Mouse (Mus musculus): ENCODE measurements at regions not wholly inside any gene's neighbourhood (a gene's known extent, or its start where the extent isn't known, plus 50 kb on each side); places are given as distances from the start of the nearest gene placed in this dataset.

DNA sequence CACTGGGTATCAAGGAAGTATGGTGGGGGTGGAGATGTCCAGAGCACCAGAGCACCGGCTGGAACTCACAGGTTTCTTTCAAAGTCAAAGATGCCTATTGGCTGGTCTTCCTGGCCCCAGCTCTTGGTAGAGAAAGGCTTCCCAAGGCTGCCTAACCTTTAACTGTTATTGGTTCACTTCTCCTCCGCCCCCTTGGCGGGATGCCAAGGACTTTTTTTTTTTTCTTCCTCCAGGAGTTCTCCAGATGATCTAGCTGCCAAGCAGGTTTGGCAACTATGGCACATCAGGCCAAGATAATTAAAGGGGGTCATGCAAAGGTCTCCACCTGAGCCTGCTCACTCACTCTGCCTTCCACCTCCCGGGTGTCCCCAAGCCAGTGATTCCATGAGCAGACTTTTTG is 67.5 kb downstream of the Sc5d start:
- peak; percentile 87 for DNase-seq (ENCODE audit: low spot score)

DNA sequence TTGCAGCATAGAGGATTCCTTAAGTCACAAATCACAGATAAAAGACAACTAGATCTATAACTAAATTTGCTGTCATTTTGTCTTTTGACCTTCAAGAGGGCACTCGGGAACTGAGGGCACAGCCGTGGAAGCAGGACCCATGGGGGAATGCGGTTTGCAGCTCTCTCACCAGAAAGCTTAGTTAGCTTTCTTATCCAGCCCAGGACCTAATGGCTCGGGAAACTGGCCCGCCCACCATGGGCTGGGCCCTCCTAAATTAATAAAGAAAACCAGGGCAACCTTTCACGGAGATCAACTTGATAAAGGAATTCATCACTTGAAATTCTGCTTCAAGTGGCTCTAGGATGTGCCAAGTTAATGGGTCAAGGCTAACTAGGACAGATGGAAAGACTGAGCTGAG is 67.9 kb downstream of the Sc5d start:
- no peak for DNase-seq (ENCODE audit: low spot score)

GRCm38 (mm10) chr9:42195651-42196050 is 68.4 kb downstream of the Sc5d start:
- DNase-seq (ENCODE audit: low spot score): peak; percentile 22

GRCm38 (mm10) chr9:42194939-42195338 is 69.1 kb downstream of the Sc5d start:
- DNase-seq (ENCODE audit: low spot score): peak; percentile 31

- no peak for DNase-seq (ENCODE audit: low spot score)
Measured at GRCm38 (mm10) chr9:42194176-42194575, 69.9 kb downstream of the Sc5d start.

GRCm38 (mm10) chr9:42192967-42193733 is 69.1 kb upstream of the Sorl1 start:
- DNase-seq (ENCODE audit: low spot score): no peak

DNA sequence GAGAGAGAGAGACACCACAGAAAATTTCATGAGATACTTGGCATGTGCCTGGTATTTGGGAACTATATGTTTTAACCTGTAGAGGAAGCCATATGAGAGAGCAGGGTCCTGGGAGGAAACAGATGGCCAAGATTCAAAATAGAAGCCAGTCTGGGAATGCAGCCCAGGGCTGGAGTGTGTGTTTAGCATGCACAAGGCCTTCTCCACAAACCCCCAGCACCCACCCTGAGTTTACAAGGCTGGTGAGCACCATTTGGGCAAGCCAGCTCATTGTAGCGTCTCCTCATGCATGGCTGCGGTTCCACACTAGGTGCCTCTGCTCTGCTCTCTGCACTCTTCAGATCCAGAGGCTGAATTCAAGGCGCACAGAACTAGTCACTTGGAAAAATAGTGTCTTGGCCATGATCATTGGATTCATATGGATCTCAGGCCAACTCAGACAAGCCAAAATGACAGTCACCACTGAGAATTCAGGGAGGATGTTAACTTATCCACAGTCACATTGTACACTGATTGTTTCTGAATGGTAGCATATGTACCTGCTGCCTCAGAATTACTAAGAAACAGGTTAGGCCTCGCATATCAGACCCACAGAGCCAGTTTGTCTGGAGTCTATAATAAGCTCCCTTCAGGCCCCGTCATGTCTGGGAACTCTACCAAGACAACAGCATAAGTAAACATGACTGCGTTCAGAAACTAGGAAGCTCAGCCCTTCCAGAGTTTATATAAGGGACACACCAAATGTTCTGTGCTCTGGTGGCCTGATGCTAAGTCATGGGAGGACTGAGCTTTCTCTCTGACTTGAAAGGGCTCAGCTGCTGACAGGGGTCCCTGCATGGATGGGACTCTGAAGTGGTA is 63.5 kb upstream of the Sorl1 start:
- peak; percentile 85 for DNase-seq (ENCODE audit: low spot score)

DNA sequence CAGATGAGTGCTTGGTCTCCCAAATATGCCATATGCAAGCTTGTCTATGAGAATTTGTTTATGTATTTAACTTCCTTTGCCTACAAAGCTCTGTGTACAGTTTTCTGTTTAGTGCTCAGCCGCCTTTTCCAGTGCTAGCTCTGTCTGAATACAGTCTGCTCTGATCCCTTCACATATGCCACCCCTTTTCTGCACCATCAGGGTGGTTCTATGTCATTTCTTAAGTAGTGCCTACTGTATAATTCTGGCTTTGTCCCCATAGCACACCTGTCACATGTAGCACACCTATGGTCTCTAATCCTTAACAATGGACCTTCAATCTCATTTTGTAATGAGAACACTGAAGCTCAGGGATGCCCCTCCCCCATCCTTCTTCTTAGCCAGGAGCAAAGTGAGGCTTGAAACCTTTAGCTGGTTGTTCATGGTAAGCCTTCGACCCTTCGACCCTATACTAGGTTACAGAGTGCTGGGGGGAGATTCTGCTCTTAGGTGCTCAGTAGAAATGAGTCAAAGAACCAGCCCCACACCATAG is 60.1 kb upstream of the Sorl1 start:
- no peak for DNase-seq (ENCODE audit: low spot score)

DNA sequence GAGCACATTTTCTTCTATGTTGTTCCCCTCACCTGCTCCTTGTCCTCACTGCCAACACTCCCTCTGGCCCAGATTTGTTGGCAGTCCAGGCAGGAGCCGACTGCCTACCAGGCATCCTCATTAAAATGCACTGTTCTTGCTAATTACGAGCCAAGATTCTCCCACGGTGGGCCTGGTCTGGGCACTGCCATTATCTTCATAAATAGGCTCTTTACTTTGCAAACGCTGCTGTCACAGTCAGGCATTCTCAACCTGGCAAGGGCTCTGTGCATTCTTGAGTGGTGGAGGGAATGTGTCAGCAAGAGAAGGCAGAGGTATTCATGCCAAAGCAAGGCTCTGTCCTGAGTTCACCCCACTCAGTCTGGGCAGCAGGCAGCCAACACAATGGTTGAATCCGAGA is 59.4 kb upstream of the Sorl1 start:
- DNase-seq (ENCODE audit: low spot score): peak; percentile 72

GRCm38 (mm10) chr9:42182400-42182799 is 58.3 kb upstream of the Sorl1 start:
- no peak for DNase-seq (ENCODE audit: low spot score)

DNA sequence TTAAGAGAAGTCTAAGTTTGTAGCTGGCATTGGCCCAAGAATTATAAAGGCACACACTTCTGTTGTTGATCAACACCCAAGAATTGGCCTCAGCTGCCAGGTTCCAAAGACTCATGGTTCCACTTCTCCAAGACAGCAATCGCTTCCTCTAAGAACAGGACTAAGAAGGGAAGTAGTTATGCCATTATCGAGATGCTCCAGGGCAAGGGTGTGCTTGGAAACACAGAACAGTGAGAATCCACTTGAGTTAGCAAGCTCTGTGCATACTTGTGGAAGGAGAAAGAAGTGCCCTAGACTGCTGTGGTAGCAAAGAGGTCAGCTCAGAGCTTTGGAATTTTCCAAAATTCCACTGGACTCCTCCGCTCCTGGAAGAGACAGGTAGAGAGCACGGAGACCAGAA is 56.1 kb upstream of the Sorl1 start:
- peak; percentile 82 for DNase-seq (ENCODE audit: low spot score)

DNA sequence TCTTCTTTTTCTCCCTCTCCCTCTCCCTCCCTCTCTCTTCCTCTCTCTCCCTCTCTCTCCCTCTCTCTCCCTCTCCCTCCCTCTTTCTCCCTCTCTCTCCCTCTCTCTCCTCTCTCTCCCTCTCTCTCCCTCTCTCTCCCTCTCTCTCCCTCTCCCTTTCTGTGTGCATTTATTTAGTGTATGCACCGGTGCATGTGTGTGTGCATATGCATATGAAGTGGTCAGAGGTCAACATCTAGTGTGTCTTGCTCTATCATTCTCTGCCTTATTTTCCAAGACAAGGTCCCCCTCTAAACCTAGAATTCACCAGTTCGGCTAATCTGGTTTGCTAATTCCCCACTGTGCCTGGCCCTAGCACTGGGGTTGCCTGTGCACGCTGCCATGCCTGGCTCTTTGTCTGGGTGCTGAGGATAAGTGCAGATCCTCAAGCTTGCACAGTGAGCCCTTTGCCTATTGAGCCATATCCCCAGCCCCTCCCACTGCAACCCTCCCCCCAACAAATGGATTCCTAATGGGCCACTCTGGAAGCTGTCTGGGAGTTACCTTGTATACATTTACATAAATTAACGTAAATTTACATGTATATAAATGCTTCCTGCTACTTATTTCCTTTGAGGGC is 54.8 kb upstream of the Sorl1 start:
- no peak for DNase-seq (ENCODE audit: low spot score)

DNA sequence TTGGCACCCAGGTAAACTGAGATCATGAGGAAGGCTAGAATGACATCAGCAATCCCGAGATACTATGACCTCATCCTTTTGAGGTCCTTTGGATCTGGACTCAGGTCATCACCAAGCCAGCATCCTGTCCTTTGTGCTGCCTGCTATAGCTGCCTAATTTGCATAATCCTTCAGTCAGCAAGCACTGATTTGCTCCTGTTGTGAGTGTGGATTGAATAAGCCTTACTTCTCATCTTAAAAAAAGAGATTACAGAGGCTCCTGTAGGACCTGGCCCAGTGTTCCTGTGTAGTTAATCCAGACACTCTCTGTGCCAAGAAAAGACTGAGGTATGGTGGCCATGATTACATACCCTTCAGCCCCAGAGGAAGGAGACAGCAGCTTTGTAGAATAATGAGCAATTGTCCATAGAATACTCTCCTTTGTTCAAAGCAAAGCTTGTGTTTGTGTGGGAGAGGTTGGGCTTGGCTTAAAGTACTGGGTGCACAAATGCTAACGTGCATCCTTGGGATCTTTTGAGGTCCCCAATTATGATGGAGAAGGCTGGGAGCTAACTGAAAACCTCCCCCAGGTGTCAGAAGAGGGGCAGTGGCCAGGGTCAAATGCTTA is 50.4 kb upstream of the Sorl1 start:
- DNase-seq (ENCODE audit: low spot score): no peak
